Mouse (Mus musculus) cortical plate, adult 2 months (tissue): ENCODE measurements around the gene Ube2j2. TPM values are rescaled to one million over a fixed set of nuclear protein-coding genes. Genes with fewer than 3 reads are reported as not detected.

Experiments used
- H3K27ac ChIP-seq: fragments of 200-500 bp; 2 replicates; pipeline ENCODE4 v1.5.1; 2012; ENCODE audit warnings: low read length, control low read depth, inconsistent platforms; ENCODE audit not compliant: insufficient read depth
- H3K4me1 ChIP-seq: fragments of 200-500 bp; 2 replicates; pipeline ENCODE4 v1.6.1; 2011; ENCODE audit warnings: low read length; ENCODE audit not compliant: control insufficient read depth, insufficient read depth
- H3K4me3 ChIP-seq: fragments of 200-500 bp; 2 replicates; pipeline ENCODE4 v1.5.1; 2011; ENCODE audit warnings: mild to moderate bottlenecking, low read length, control low read depth; ENCODE audit not compliant: insufficient read depth
- CTCF ChIP-seq: fragments of 200-500 bp; IDR thresholded peaks from 2 replicates; pipeline ENCODE4 v1.5.1; 2011; ENCODE audit warnings: mild to moderate bottlenecking, control low read depth, low read length; ENCODE audit not compliant: insufficient read depth; ENCODE audit errors: extremely low read depth
- POLR2A ChIP-seq: fragments of 200-500 bp; IDR thresholded peaks from 2 replicates; pipeline ENCODE4 v1.6.1; 2011; ENCODE audit warnings: mild to moderate bottlenecking, low read length, control low read depth; ENCODE audit not compliant: insufficient read depth; ENCODE audit errors: extremely low read depth
- polyA plus RNA-seq: library from polyadenylated mRNA; depleted of rRNA; stranded (reverse); fragments of >200 nt; gene quantifications from 2 replicates; pipeline ENCODE4 v1.2.3, GENCODE M21; 2012

Gene Ube2j2
- polyA plus RNA-seq, 1 experiment = 75.2 TPM

- Histone ChIP-seq H3K4me3 (no peak overlapping the region), H3K27ac (no peak overlapping the region), H3K4me1 (no peaks in the 10 kb centered on the region)
- TF ChIP-seq CTCF (no peak), POLR2A (no peak)
Measured at GRCm38 (mm10) chr4:155905634-155906033, 38.0 kb upstream of the Ube2j2 start.

DNA sequence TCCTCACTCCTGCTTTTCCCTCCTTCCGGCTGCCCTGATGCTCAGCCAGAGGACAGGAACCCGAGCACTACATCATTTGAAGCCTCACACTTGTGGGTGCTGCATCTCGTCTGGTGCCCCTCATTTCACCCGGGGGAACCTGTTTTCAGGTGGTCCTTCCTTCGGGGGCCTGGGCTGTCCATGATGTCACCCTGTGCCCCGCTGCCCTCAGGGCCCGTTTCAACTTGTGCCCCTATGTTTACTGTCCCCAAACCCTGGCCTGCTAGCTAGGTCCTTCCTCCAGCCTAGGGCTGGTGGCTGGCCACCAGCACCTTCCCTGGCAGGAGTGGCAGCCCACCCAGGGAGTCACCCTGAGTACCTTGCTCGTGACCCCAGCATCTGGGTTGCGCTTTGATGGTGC, 37.5 kb upstream of the Ube2j2 start:
- no peak overlapping the region for H3K4me3 ChIP-seq
- H3K4me1 ChIP-seq = no peaks in the 10 kb centered on the region
- no peak overlapping the region for H3K27ac ChIP-seq
- TF ChIP-seq POLR2A = no peak
- no peak for TF ChIP-seq CTCF

DNA sequence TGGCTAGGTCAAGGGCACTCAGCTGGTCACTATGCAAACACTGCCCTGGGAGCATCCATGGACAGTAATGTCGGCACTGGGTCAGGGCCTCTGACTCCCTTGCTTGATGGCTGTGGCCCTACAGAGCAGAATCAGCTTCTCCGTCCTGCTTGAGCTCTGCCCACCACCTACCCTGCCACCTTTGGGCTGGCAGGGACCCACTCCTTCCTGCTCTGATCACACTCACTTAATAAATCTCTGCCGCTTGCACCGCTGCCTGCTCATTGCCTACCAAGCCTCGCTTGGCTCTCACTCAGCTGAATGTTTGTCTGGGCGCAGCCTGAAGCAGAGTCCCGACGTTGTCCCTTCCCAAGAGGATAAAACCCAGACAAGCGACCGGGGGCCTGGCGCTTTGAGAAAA, 36.6 kb upstream of the Ube2j2 start:
- no peak for TF ChIP-seq CTCF
- TF ChIP-seq POLR2A = no peak

DNA sequence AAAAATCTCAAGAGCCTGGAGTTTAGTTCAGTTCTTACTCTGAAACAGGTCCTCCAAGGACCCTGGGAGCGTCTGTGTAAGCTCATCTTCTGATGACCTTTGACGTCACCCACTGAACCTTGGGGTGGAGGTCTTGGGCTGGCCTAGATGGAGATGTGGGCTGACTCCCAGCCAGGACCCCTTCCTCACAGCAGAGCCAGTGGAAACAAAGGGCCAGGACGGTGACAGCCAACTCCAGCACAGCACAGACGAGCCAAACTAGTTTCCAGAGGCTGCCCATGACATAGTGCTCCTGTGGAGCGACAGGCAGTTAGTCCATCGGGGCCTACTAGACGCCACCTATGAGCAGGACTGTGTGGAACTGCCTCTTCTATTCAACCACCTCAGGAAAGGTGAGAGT, 35.4 kb upstream of the Ube2j2 start:
- H3K27ac ChIP-seq = no peak overlapping the region
- no peaks in the 10 kb centered on the region for H3K4me1 ChIP-seq
- no peak overlapping the region for H3K4me3 ChIP-seq
- TF ChIP-seq CTCF = no peak
- TF ChIP-seq POLR2A = no peak

More for the DNA sequence above, 36.6 kb upstream of the Ube2j2 start:
- Histone ChIP-seq H3K4me3 (no peak overlapping the region), H3K4me1 (no peaks in the 10 kb centered on the region), H3K27ac (no peak overlapping the region)

GRCm38 (mm10) chr4:155908751-155909150, 34.9 kb upstream of the Ube2j2 start:
- Histone ChIP-seq H3K4me1 (no peaks in the 10 kb centered on the region), H3K27ac (no peak overlapping the region), H3K4me3 (no peak overlapping the region)
- TF ChIP-seq CTCF = no peak
- TF ChIP-seq POLR2A = no peak

- no peaks in the 10 kb centered on the region for H3K4me1 ChIP-seq
- TF ChIP-seq POLR2A = no peak
- TF ChIP-seq CTCF = no peak
- H3K27ac ChIP-seq = no peak overlapping the region
- H3K4me3 ChIP-seq = no peak overlapping the region
Measured at GRCm38 (mm10) chr4:155932031-155932430, 11.6 kb upstream of the Ube2j2 start.

DNA sequence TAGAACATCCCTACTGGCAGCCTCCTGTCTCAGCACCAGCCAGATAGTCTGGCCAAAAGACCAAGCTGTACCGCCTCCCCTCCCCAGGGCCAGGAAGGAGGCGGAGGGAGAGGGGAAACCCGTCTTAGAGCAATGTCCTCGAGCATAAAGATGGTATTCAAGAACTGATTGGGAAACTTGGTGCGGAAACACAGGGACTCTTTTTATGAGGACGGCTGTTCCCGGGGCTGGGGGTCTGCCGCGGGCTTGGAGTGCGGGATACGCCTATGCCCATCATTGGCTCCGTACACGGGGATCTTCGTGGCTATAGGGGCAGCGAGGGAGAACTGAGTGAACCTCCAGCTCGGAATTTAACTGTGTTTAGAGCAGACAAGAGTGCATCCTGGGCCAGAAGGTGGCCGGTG, 580 bp upstream of the Ube2j2 start:
- TF ChIP-seq POLR2A = 0 out of 2 replicates have a peak, but pooled peaks have one; percentile 5
- TF ChIP-seq CTCF = no peak
- Histone ChIP-seq H3K27ac (peak overlapping the region; percentile 56), H3K4me1 (peaks cover 11% of the 10 kb centered on the region), H3K4me3 (peak overlapping the region; percentile 48)

DNA sequence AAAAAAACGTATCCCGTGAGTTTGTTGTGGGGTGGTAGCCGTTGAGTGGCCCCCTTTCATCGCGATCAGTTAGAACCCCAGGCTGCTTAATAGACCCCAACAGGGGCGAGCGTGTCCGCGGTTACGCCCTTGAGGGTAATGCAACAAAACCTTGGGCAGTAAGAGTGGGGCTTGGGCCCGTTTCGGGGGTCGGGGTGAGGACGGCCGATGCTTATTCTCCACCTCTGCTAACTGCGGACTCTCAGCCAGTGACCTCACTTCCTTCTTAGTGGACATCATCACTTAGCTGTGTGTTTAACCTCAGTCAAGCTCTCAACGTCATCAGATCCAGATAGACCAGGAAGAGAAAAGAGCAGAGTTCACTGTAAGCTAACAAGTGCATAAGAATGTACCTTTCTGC, 640 bp downstream of the Ube2j2 start:
- no peak for TF ChIP-seq POLR2A
- TF ChIP-seq CTCF = no peak
- peaks cover 11% of the 10 kb centered on the region for H3K4me1 ChIP-seq
- no peak overlapping the region for H3K27ac ChIP-seq

DNA sequence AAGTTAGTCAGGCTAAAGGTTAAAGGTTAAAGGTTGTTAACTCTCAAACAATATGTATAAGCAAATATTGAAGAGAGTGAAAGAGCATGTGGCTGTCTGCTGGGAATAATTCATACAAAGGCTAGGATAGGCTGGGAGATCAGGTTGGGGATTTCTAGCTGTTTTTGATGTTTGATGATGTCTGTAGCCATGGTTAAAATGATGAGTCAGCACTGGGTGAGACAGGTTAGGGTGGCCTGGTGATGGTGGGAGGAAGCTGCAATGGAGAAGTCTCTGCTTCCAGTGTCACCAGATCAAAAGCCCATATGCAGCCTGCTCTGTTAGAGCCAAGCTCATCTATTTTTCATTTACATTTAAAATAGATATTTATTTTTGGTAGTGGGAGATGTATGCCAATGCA, 3.5 kb downstream of the Ube2j2 start:
- Histone ChIP-seq H3K27ac (no peak overlapping the region), H3K4me3 (no peak overlapping the region), H3K4me1 (peaks cover 11% of the 10 kb centered on the region)
- no peak for TF ChIP-seq CTCF
- TF ChIP-seq POLR2A = no peak

More for the DNA sequence above, 640 bp downstream of the Ube2j2 start:
- H3K4me3 ChIP-seq = peak overlapping the region; percentile 48

- Histone ChIP-seq H3K4me3 (no peak overlapping the region), H3K4me1 (no peaks in the 10 kb centered on the region), H3K27ac (no peak overlapping the region)
- TF ChIP-seq POLR2A = no peak
- no peak for TF ChIP-seq CTCF
Measured at GRCm38 (mm10) chr4:155955491-155955890, 11.9 kb downstream of the Ube2j2 start.
